Mouse (Mus musculus) heart, postnatal 36 days (tissue): Measurements from ENCODE around the gene Mbd3. TPM values are rescaled to one million over a fixed set of nuclear protein-coding genes. Genes with fewer than 3 reads are reported as not detected.

Experiments
- DNase-seq, 2 experiments: peaks; one replicate each; pipeline ENCODE4 v3.0.0; 2021 to 2022
- intact Hi-C: fragments of 180-260 bp; cut with DNase I; formaldehyde crosslinking; loops from one replicate; pipeline ENCODE4 v1.15.1; 2025
- total RNA-seq, 2 experiments: library from RNA; stranded (reverse); gene quantifications; 2 replicates each; pipeline ENCODE4 v1.2.3; 2021

Gene Mbd3
- total RNA-seq, 2 experiments from 2014 or later, result 82.1 to 82.2 TPM

GRCm38 (mm10) chr10:80399973-80400703 is 788 bp upstream of the Mbd3 start:
- intact Hi-C loops, result no loop called here
- DNase-seq, result no peak

GRCm38 (mm10) chr10:80398719-80399190 is 595 bp downstream of the Mbd3 start:
- intact Hi-C loops, result loop anchor here (1.0 kb wide), 1 partner anchor 10 kb away; no protein-coding TSS in a partner anchor

GRCm38 (mm10) chr10:80398174-80398535 is 1.2 kb downstream of the Mbd3 start:
- intact Hi-C loops, result loop anchor here (1.0 kb wide), 1 partner anchor 10 kb away; no protein-coding TSS in a partner anchor
- no peak for DNase-seq

More at GRCm38 (mm10) chr10:80398719-80399190, 595 bp downstream of the Mbd3 start:
- DNase-seq, result peak; percentile 97 to 98

- intact Hi-C loops, result loop anchor here (1.0 kb wide), 1 partner anchor 9 kb away; no protein-coding TSS in a partner anchor
- no peak for DNase-seq
Measured at GRCm38 (mm10) chr10:80397524-80398173, 1.7 kb downstream of the Mbd3 start.

GRCm38 (mm10) chr10:80396822-80397523 is 2.4 kb downstream of the Mbd3 start:
- no peak for DNase-seq
- intact Hi-C loops, result no loop called here

- intact Hi-C loops, result no loop called here
Measured at GRCm38 (mm10) chr10:80395025-80395627, 4.2 kb downstream of the Mbd3 start.

GRCm38 (mm10) chr10:80392687-80393086 is 6.7 kb downstream of the Mbd3 start:
- intact Hi-C loops, result no loop called here
- no peak for DNase-seq

More at GRCm38 (mm10) chr10:80395025-80395627, 4.2 kb downstream of the Mbd3 start:
- DNase-seq, result no peak

- intact Hi-C loops, result no loop called here
- no peak for DNase-seq
Measured at GRCm38 (mm10) chr10:80390697-80391096, 8.7 kb downstream of the Mbd3 start.

GRCm38 (mm10) chr10:80389185-80389708 is 10.1 kb downstream of the Mbd3 start:
- DNase-seq, result no peak
- intact Hi-C loops, result loop anchor here (5.0 kb wide), 1 partner anchor 43 kb away; the partner anchor contains the start of gene Tcf3

- intact Hi-C loops, result loop anchor here (1.0 to 5.0 kb wide), 2 partner anchors 10 to 44 kb away; partner anchors contain the start of gene Tcf3
- no peak for DNase-seq
Measured at GRCm38 (mm10) chr10:80388731-80389130, 10.6 kb downstream of the Mbd3 start.

GRCm38 (mm10) chr10:80387522-80387959 is 11.8 kb downstream of the Mbd3 start, which contains the start of gene Mex3d:
Mex3d (minus strand) TSS chr10:80387659.
- intact Hi-C loops, result loop anchor here (5.0 kb wide), 1 partner anchor 45 kb away; the partner anchor contains the start of gene Tcf3
- peak; percentile 90 for DNase-seq

- intact Hi-C loops, result loop anchor here (5.0 kb wide), 1 partner anchor 45 kb away; the partner anchor contains the start of gene Tcf3
- DNase-seq, result peak in 1 of 2 experiments; percentile 36
Measured at GRCm38 (mm10) chr10:80386735-80387471, 12.4 kb downstream of the Mbd3 start.

GRCm38 (mm10) chr10:80385811-80386734 is 13.3 kb downstream of the Mbd3 start:
- DNase-seq, result no peak
- intact Hi-C loops, result loop anchor here (5.0 kb wide), 1 partner anchor 46 kb away; the partner anchor contains the start of gene Tcf3

- intact Hi-C loops, result loop anchor here (5.0 kb wide), 1 partner anchor 47 kb away; the partner anchor contains the start of gene Tcf3
- no peak for DNase-seq
Measured at GRCm38 (mm10) chr10:80385310-80385709, 14.0 kb downstream of the Mbd3 start.

- intact Hi-C loops, result loop anchor here (5.0 kb wide), 1 partner anchor 48 kb away; the partner anchor contains the start of gene Tcf3
- no peak for DNase-seq
Measured at GRCm38 (mm10) chr10:80384709-80385108, 14.6 kb downstream of the Mbd3 start.

- intact Hi-C loops, result no loop called here
- no peak for DNase-seq
Measured at GRCm38 (mm10) chr10:80384115-80384639, 15.2 kb downstream of the Mbd3 start.

- intact Hi-C loops, result no loop called here
- no peak for DNase-seq
Measured at GRCm38 (mm10) chr10:80383431-80383830, 15.9 kb downstream of the Mbd3 start.
